Mouse (Mus musculus) stomach, postnatal 0 days (tissue): Measurements from ENCODE around the gene Cdc42ep2. TPM values are rescaled to one million over a fixed set of nuclear protein-coding genes. Genes with fewer than 3 reads are reported as not detected.

Experiments used
- ATAC-seq: fragments of 200-750 bp; cut with Nextera tagmentation; 2 replicates; pipeline ENCODE4 v1.8.0; 2017; ENCODE audit not compliant: low FRiP score, low TSS enrichment
- DNase-seq: peaks from one replicate; pipeline ENCODE4 v3.0.0-alpha.2; 2016; ENCODE audit warnings: low spot score
- H3K27ac ChIP-seq: fragments of 300-500 bp; sonication (generic); replicated peaks from 2 replicates; pipeline ENCODE4 v1.5.1; 2014; ENCODE audit warnings: mild to moderate bottlenecking, control low read depth
- H3K27me3 ChIP-seq: fragments of 300-500 bp; sonication (generic); 2 replicates; pipeline ENCODE4 v1.6.1; 2014; ENCODE audit warnings: low read length; ENCODE audit not compliant: control insufficient read depth, insufficient read depth
- H3K36me3 ChIP-seq: fragments of 300-500 bp; sonication (generic); 2 replicates; pipeline ENCODE4 v1.6.1; 2014; ENCODE audit warnings: low read length, mixed read lengths; ENCODE audit not compliant: control insufficient read depth, insufficient read depth
- H3K4me1 ChIP-seq: fragments of 300-500 bp; sonication (generic); replicated peaks from 2 replicates; pipeline ENCODE4 v1.6.1; 2014; ENCODE audit warnings: antibody characterized with exemption; ENCODE audit not compliant: control insufficient read depth, insufficient read depth
- H3K4me2 ChIP-seq: fragments of 300-500 bp; sonication (generic); replicated peaks from 2 replicates; pipeline ENCODE4 v1.6.1; 2014; ENCODE audit warnings: low read depth, mild to moderate bottlenecking, control low read depth, moderate library complexity
- H3K4me3 ChIP-seq: fragments of 300-500 bp; sonication (generic); 2 replicates; pipeline ENCODE4 v1.5.1; 2014; ENCODE audit warnings: low read depth, low read length, control low read depth
- H3K9ac ChIP-seq: fragments of 300-500 bp; sonication (generic); 2 replicates; pipeline ENCODE4 v1.6.1; 2014; ENCODE audit warnings: mild to moderate bottlenecking, low read length, control low read depth, mixed read lengths
- H3K9me3 ChIP-seq: fragments of 300-500 bp; sonication (generic); 2 replicates; pipeline ENCODE4 v1.6.1; 2016; ENCODE audit warnings: low read length; ENCODE audit not compliant: control insufficient read depth
- CTCF ChIP-seq: IDR thresholded peaks from 2 replicates; pipeline ENCODE4 v1.5.1; 2016; ENCODE audit warnings: antibody characterized with exemption, low read depth, mild to moderate bottlenecking, moderate library complexity
- EP300 ChIP-seq: optimal IDR thresholded peaks from 2 replicates; pipeline ENCODE3; 2016; ENCODE audit warnings: antibody characterized with exemption
- WGBS: fragments of 180-500 bp; shearing (Covaris S2); extraction: QIAGEN DNeasy Blood & Tissue Kit; methylation state at CpG from one replicate; pipeline ENCODE4 v1.1.7; 2014; 5-methylcytosine and 5-hydroxymethylcytosine counted together
- polyA plus RNA-seq: library from polyadenylated mRNA; unstranded; fragments of >200 nt; fragmentation: Nextera tagmentation; extraction: Ambion mirVana; gene quantifications from 2 replicates; pipeline ENCODE4 v1.2.1, GENCODE M21; 2015

Gene Cdc42ep2
- polyA plus RNA-seq, 1 experiment from 2014 or later, result 7.9 TPM

DNA sequence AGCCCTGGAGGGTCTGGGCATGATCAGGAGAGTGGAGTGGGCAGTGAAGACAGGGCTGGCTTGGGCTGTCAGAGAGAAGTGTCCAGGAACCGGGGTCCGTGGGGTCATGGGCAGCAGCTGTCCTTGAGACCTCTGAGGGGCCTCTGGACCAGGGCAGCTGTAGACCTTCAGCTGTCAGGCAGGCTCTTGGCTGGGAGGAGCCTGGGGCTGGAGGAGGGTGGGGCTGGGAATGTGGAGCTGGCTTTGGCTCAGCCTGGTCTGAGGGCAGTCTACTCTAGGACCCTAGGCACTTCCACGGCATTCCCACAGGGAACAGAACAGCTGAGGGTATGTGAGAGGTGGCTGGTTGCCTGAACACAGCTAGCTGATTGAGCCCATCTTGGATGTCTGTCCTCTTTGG is 10.7 kb upstream of the Cdc42ep2 start:
- DNase-seq, result peak; percentile 68
- H3K36me3 ChIP-seq, result no peaks in the 10 kb centered on the region
- H3K9ac ChIP-seq, result 0 out of 2 replicates have a peak overlapping the region, but pooled peaks have one; percentile 8

DNA sequence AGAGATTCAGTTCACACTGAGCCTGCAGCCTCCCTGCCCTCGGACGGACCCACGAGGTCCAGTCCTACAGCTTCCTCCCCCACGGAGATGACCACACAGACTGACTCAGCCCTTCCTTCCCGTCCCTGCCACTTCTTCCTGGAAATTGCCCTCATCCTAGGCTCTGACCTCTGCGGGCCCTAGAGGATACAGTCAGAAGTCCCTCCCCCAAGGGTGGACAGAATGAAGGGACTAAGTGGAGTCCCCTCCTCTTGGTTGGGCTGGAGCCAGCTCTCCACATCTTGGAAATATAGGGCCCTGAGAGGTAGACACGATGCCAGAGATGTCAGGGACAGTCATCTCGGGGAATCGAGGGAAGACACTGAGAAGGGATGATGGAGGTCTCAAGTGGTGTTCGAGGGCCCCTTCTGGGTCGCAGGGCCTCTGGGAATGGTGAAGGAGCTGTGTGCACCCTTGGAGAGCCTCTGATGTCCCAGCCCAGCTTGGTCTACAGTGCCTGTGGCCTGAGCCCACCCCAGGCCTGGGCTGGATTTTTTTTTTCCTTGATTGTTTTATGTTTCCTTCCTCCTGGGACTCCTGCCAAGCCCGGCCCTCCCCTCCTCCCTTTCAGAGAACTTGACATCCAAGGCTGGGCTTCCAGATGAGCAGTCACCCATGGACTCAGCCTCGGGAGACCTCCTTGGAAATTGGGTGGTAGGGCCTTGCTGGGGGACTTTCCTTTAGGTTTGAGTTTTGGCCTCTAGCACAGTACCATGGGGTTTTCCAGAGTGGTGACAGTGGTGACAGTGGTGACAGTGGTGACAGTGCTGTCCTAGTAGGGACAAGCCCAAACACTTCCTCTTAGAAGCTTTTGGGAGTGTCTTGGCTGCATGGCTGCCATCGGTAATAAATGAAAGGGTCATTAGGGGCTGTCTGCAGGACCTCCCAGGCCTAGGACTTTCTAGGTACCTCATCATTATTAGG is 5.3 kb upstream of the Cdc42ep2 start:
- peak; percentile 67 for DNase-seq
- ATAC-seq, result peak; percentile 25; the same call in 1 of the 2 replicates

More for the DNA sequence above, 10.7 kb upstream of the Cdc42ep2 start:
- Histone ChIP-seq H3K4me2 (0 out of 2 replicates have a peak overlapping the region, but pooled peaks have one; percentile 2), H3K4me1 (peaks cover 19% of the 10 kb centered on the region), H3K9me3 (no peaks in the 10 kb centered on the region), H3K27ac (peak overlapping the region; percentile 82), H3K4me3 (no peak overlapping the region), H3K27me3 (no peaks in the 10 kb centered on the region)
- 24% methylated on average over 3 of the region's 3 CpGs for WGBS
- peak; percentile 82 for ATAC-seq
- TF ChIP-seq CTCF (no peak), EP300 (no peak)

DNA sequence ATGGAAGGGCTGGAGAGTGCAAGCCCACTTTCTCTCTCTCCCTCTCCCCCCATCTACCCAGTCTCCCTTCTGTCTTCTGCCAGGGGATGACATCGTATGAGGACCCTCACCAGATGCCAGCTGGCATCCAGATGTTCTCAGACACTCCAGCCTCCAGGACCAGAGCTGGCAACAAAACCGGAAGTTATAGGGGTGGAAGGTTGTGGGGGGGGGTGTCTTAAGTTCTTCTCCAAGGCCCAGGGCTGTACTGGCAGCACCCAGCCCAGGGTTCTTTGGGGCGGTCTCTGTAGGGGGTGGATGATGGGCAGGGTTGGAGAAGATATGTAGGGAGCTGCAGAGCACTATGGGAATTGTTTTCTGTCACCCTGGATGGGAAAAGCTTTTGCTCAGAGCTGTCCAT is 3.9 kb upstream of the Cdc42ep2 start:
- WGBS, result 53% methylated on average over 3 of the region's 3 CpGs

More for the DNA sequence above, 5.3 kb upstream of the Cdc42ep2 start:
- H3K9ac ChIP-seq, result no peak overlapping the region
- TF ChIP-seq CTCF (no peak), EP300 (no peak)
- no peaks in the 10 kb centered on the region for H3K27me3 ChIP-seq
- WGBS, result 48% methylated on average over 14 of the region's 14 CpGs
- H3K9me3 ChIP-seq, result no peaks in the 10 kb centered on the region
- H3K4me1 ChIP-seq, result peaks cover 5% of the 10 kb centered on the region
- H3K4me2 ChIP-seq, result no peak overlapping the region
- H3K4me3 ChIP-seq, result no peak overlapping the region
- peak overlapping the region; percentile 56 for H3K27ac ChIP-seq
- H3K36me3 ChIP-seq, result no peaks in the 10 kb centered on the region

DNA sequence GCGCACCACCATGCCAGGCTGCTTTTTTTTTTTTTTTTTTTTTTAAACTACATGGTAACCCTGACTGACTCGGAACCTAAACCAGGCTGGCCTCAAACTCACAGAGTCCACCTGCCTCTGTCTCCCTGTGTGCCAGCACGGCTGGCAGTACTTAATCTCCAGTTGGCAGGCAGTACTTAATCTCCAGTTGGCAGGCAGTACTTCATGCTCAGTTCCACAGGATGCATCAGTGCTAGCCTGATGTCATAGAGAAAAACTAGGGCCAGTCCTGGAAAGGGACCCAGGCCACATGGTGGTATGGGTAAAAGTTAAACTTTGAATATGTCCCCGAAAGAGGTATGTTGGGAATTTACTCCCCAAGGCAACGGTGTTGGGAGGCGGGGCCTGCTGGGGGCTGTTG is 3.5 kb upstream of the Cdc42ep2 start:
- Histone ChIP-seq H3K4me1 (peaks cover 5% of the 10 kb centered on the region), H3K27ac (no peak overlapping the region)
- 65% methylated on average over 6 of the region's 6 CpGs for WGBS

More for the DNA sequence above, 3.9 kb upstream of the Cdc42ep2 start:
- Histone ChIP-seq H3K9ac (no peak overlapping the region), H3K36me3 (no peaks in the 10 kb centered on the region), H3K4me3 (no peak overlapping the region), H3K4me2 (no peak overlapping the region), H3K27ac (no peak overlapping the region), H3K27me3 (no peaks in the 10 kb centered on the region), H3K4me1 (peaks cover 5% of the 10 kb centered on the region), H3K9me3 (no peaks in the 10 kb centered on the region)
- TF ChIP-seq EP300, result no peak
- no peak for TF ChIP-seq CTCF
- ATAC-seq, result no peak
- no peak for DNase-seq

DNA sequence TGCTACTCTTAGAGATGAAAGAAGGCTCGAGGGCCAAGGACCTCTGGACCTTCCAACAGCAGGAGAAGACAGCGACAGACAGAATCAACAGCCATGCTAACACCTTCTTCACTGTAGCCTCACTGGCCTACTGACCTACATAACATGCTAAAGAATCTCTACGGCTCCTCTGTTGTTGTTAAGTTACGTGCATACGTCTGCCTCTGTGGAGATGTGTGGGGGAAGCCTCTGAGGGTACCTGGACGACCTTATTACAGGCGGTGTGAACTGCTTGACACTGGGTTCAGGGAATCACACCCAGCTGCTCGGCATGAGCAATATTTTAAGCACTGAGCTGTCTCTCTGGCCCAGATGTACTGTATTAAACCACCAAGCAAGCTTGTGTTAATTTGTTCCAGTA is 2.9 kb upstream of the Cdc42ep2 start:
- ATAC-seq (no peak), DNase-seq (no peak)
- Histone ChIP-seq H3K9ac (no peak overlapping the region), H3K4me1 (peaks cover 5% of the 10 kb centered on the region), H3K27ac (no peak overlapping the region), H3K4me2 (no peak overlapping the region), H3K9me3 (no peaks in the 10 kb centered on the region), H3K4me3 (no peak overlapping the region), H3K36me3 (no peaks in the 10 kb centered on the region), H3K27me3 (no peaks in the 10 kb centered on the region)
- TF ChIP-seq CTCF, result no peak
- TF ChIP-seq EP300, result no peak
- WGBS, result 77% methylated on average over 8 of the region's 8 CpGs

More for the DNA sequence above, 3.5 kb upstream of the Cdc42ep2 start:
- Histone ChIP-seq H3K9ac (no peak overlapping the region), H3K27me3 (no peaks in the 10 kb centered on the region), H3K4me2 (no peak overlapping the region), H3K36me3 (no peaks in the 10 kb centered on the region), H3K4me3 (no peak overlapping the region), H3K9me3 (no peaks in the 10 kb centered on the region)
- no peak for DNase-seq
- no peak for ATAC-seq
- TF ChIP-seq CTCF, result no peak
- TF ChIP-seq EP300, result no peak

DNA sequence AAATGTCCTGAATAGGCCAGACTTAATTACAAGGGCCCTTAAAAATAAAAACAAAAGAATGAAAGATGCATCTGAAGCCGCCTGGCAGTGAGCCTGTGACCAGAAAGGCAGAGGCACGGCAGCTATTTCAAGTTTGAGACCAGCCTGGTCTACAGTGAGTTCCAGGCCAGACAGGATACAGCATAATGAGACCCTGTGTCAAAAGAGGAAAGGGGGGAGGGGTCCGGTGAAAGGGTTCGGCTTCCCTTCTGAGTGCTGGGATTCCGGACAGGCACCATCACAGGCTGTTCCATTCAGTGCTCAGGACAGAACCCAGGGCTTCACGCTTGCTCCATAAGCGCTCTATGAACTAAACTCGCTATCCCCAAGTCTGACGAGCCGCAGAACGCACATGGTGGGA is 2.4 kb upstream of the Cdc42ep2 start:
- 82% methylated on average over 11 of the region's 11 CpGs for WGBS
- ATAC-seq, result no peak

More for the DNA sequence above, 2.4 kb upstream of the Cdc42ep2 start:
- no peak for DNase-seq
- no peaks in the 10 kb centered on the region for H3K27me3 ChIP-seq
- no peaks in the 10 kb centered on the region for H3K9me3 ChIP-seq
- no peaks in the 10 kb centered on the region for H3K36me3 ChIP-seq
- no peak overlapping the region for H3K27ac ChIP-seq
- H3K4me3 ChIP-seq, result no peak overlapping the region
- peaks cover 5% of the 10 kb centered on the region for H3K4me1 ChIP-seq
- H3K9ac ChIP-seq, result no peak overlapping the region
- H3K4me2 ChIP-seq, result no peak overlapping the region
- TF ChIP-seq EP300 (no peak), CTCF (no peak)
